Mouse (Mus musculus): ENCODE data around the gene Gm17018.

The Gm17018 gene

DNA sequence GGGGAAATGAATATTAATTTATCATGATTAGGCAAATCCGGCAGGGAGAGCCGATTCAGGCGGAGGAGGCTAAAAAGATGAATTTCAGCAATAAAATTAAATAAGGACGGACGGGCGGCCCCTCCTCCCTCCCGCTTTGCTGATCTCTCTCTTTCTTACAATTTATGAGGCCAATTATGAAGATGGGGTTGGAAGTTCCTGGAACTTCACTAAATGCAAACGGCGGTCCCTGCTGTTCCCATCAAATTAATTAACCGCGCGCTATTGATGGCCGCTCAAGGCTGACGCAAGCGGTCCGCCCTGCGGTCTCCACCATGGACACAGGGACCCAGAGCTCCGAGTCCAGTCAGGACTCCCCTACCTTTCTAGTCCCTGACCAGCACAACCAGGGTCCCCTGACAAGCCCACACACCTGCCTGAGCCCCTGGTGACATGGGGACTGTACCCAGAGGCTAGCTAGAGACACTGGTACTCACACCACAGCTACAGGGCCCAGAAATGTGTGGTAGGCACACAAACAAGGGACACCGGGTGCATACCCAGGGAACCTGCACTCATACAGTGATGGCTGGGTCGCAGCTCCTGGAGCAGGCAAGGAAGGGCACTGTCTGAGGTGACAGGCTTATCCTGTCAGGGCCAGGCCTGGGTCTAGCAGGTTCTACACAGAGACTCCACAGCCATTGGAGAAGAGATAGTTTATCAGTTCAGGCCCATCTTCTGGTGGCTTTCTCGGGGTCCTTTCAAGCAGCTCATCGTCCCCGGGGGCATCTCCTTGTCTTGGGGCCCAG is 11.1 kb upstream of the Gm17018 start:
- DNase-seq (ENCODE audit: low spot score in 2 of 2): no peak

DNA sequence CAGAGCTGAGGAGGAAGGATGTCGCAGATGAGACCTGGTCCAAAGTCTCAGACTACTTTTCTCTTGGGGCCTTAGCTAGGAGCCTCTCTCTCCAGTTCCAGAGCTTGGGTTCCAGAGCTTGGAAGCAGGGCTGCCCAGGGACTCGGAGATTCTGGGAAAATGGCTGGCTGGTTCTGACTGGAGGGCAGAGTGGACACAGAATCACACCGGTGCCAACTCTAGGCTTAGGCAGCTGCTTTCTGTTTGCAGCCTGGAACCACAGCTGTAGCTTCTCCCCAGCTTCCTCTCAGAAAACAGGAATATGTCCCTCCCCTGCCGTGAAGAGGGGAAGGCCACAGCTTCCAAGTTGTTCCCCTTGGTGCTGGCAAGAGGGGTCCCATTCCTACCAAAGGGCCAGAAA is 10.5 kb upstream of the Gm17018 start:
- DNase-seq (ENCODE audit: low spot score in 2 of 2): no peak

DNA sequence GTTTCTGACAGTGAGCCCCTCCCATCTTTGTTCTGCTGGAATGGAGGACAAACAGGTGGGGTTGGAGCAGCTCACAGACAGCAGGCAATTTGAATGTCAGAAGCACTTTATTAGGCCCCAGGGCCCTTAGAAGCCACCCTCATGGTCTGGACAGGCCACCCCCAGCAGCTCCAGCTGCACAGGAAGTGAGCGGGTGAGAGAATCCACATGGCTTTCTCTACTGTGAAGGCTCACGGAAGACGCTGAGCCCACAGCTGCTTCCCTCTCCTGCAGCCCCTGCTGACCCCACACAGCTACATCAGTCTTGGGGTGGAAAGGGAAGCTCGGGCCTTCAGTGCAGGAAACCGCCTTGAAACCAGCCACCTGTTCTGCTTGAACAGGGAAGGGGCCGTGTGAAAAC is 8.2 kb upstream of the Gm17018 start:
- no peak for DNase-seq (ENCODE audit: low spot score in 2 of 2)

GRCm38 (mm10) chr19:45554136-45554535 is 6.3 kb upstream of the Gm17018 start:
- DNase-seq (ENCODE audit: low spot score in 2 of 2): no peak

DNA sequence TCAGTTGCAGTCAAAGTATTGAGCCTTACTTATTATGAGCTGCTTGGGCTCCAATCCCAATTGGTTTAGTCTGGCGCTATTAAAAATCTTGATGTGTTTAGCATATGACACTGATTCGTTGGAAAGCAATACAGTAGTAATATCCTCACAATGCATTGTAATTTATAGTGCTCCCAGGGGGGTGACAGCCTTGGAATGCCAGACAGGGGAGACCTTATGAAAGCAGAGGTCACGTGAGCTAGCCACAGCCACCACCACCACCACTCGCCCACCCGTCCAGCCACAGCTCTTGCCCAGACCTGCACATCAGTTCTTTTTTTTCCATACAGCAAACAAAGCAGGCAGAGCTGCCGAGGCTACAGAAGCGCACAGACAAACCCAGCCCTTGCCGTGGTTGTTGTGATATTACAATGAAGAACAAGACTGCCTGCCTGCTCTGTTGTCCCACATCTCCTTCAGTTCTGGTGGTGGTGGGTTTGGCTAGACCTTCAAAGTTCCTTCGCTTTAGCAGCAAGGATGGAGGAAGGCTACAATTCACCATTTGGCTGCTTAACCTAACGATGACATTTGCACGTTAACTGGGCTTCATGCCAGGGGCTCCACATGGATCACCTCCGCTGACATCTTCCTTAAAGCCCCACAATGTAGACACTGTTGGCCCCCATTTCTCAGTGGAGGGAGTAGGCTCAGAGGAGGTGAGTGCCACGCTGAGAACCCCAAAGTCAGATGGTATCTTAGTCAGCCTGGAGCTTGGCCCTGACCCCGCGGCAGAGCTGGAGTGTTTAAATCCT is 5.7 kb downstream of the Gm17018 start:
- DNase-seq (ENCODE audit: low spot score in 2 of 2): no peak

- DNase-seq (ENCODE audit: low spot score in 2 of 2): no peak
Measured at GRCm38 (mm10) chr19:45567367-45567766, 7.0 kb downstream of the Gm17018 start.

DNA sequence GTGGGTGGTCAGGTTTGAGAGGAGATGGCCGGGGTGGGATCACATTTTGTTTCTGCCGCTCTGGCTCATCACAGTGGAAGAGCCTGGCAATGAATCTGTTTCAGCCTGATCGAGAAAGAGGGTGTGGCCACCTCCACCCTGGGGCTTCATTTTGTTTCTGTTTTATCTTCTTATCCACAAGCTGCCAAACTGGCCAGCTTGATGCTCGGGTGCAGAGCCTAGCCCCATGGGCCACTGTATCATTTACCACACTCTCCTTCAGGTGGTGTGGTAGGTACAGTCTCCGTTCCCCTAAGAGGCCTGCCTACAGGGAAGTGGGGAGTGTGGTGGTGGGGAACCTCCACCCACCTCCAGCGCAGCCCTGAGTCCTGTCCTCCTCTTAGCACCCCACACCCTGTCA is 12.6 kb downstream of the Gm17018 start:
- no peak for DNase-seq (ENCODE audit: low spot score in 2 of 2)

DNA sequence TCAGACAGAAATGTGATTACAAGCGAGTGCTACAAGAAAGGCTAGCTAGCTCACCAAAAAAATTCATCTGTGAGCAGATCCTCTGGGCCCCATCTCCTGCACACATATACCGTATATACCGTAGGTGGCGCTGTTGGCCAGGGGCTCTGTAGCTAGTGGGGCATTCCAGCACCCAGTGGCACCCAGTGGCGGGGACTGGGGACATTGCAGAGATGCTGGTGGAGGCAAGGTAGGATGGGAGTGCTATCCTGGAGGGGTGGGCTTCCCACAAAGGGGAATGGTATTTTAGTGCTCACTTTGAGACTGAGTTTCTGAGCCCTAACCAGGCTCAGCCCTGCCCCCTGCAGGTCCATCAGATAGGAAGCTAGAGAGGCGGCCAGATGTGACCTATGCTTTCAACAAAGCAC is 13.4 kb downstream of the Gm17018 start:
- peak; percentile 80 to 84 for DNase-seq (ENCODE audit: low spot score in 2 of 2)

- DNase-seq (ENCODE audit: low spot score in 2 of 2): no peak
Measured at GRCm38 (mm10) chr19:45574339-45574898, 14.0 kb downstream of the Gm17018 start.

DNA sequence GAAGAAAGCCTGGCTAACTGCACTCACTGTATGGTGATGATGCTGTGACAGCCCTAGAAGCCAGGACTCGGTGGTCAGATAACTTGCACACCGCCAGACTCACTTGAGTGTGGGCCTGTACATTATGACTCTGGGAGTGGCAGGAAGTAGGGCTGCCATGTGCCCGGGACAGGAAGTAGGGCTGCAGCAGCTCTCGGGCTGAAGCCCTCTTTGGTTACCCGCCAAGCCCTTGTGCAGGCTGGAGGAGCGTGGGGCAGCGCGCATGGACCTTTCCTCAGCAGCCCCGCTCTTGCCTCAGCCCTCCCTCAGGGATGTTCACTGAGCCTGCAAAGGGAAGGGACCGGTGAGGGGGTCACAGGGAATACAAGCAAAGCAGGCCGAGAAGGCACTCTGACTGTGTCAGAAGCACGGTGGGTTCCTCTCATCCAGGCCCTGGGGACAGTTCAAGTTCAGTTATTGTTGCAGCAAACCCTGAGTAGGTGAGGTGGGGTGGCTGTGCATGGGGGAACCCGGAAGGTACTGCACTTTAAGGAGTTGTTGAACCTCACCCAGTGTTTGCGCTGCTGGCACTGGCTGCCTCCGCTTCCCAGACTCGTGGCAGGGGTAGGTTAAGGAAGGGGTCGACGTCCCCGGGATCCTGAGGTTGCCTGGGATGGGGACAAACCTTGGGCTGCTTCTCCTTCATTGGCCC is 14.7 kb downstream of the Gm17018 start:
- peak; percentile 46 to 49 for DNase-seq (ENCODE audit: low spot score in 2 of 2)

DNA sequence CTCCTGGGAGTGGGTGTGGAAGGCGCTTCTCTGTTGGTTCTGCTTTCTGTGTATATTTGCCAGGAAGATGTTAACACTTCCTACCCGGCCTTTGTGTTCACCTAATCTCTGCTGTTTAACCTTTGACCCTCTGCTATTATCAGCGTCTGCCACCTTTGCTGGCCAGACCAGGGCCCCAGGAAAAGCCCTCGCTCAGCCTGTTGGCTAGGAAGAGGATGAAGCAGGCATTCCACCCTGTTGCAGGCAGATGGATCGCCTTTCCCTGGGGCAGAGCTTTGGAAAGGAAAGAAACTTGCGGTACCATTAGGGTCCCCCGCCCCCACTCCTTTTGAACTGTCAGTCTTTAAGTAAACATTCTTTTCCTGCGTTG is 15.2 kb downstream of the Gm17018 start:
- DNase-seq (ENCODE audit: low spot score in 2 of 2): no peak

DNA sequence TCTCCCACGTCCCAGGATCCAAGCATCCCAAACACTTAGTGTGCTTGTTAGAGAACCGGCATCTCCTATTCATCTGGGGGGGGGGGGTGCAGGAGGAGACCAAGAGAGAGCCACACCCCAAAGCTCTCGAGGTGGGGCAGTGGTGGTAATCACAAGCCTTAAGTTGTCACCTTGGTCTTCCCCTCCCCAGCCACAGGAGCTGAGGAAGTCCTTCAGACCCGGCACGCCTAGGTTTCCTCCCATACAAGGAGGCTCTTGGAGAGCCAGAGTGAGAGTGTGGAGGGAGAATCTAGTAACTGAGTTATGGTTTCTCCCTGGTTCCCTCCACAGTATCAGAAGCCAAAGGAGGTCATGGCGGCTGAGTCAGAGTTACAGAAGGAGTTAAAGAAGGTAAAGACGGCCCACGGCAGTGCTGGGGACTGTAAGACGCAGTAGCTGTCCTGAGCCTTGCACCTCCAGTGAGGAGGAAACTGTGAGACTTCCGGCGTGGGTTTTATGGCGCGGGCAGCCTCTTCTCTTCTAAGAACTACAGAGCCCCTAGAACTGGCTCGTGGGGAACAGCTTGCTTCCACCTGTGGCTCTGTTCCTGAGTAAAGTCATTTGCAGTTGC is 16.8 kb downstream of the Gm17018 start:
- DNase-seq (ENCODE audit: low spot score in 2 of 2): peak; percentile 39 to 62

DNA sequence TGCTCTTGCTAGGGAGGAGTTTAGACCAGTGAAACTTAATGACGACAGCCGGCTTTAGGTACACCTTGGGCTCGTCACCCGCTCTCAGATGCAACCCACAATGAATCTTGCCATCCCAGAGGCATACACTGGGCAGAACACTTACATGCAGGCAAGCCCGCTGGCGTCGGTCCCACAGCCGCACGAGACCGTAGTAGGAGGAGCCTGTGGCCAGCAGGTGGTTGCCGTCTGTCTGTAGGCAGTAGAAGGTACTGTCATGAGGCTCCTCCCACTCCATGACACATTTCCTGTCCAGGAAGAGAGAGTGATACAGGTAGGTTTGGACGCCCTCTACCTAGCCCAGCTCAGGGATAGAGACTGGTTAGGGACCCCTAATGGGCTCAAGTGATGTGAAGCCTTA is 18.6 kb downstream of the Gm17018 start:
- DNase-seq (ENCODE audit: low spot score in 2 of 2): peak; percentile 44 to 66

DNA sequence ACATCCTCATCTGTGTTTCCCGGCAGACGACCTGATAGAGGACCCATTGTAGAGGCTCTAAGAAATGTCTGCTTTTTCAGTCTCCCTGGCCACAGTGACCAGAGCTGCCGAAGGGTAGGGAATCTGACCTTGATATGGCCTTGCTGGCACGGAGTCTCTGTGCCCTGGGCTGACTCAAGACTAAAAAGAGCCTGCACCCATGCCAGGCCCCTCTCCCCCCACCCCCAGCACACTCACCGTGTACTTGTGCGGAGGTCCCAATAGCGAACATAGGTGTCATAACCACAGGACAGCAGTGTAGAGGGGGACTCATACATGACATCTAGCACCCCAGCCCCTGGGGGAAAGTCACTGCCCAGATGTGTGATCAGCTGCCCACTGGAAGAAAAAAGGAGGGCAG is 19.0 kb downstream of the Gm17018 start:
- DNase-seq (ENCODE audit: low spot score in 2 of 2): peak in 1 of 2 experiments; percentile 43

GRCm38 (mm10) chr19:45580235-45580634 is 19.8 kb downstream of the Gm17018 start:
- no peak for DNase-seq (ENCODE audit: low spot score in 2 of 2)

GRCm38 (mm10) chr19:45581257-45581656 is 20.8 kb downstream of the Gm17018 start:
- DNase-seq (ENCODE audit: low spot score in 2 of 2): peak; percentile 28 to 46

GRCm38 (mm10) chr19:45582161-45582560 is 21.7 kb downstream of the Gm17018 start:
- no peak for DNase-seq (ENCODE audit: low spot score in 2 of 2)

DNA sequence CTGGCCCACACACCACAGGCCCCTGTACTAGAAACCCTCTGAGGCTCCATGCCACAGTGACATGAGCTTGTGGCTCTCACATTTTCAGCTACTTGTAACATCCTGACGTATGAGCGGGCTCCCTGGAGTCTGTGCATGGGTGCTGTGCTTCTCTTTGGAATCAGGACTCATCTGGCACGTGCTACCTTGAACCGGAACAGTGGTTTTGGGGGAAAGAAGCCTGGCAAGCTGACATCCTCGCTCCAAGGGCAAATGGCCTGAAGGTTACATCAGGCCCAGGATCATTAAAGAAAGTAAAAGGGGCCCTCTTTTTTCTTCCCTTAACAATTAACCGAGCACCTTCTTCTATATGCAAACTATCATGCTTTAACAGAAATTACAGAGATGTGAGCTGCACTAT is 22.7 kb downstream of the Gm17018 start:
- no peak for DNase-seq (ENCODE audit: low spot score in 2 of 2)

DNA sequence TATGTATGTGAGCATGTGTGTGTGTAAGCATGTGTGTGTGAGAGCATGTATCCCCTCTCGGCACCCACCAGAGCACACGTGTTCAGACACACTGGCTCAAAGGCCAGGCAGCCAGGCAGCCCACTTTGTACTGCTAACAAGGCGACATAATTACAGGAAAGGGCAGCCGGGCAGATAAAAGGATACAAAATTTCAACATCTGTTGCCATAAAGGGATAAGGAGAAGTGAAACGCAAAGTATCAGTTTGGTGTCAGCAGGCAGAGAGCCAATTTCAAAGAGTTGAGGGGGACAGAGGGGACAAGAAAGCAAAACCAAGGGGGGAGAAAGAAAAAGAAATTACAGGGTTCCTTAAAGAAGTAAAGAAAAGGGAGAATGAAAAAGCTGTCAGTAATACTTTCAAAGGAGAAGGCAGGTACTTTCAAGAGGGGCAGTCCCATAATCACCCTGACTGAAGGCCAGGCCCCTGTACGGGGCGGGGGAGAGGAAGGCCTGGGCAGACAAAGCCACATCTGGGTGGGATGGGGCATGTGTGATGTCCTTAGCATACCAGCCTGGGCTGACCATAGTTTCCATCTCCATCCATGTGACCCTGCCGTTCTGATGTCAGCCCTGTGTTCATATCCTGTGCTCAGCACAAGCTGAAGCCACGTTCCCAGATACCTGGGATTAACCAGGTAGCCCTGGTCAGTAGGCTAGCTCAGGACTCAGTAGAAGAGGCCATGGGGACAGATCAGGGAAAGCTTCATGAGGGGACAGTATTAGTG is 24.6 kb downstream of the Gm17018 start:
- DNase-seq (ENCODE audit: low spot score in 2 of 2): no peak

DNA sequence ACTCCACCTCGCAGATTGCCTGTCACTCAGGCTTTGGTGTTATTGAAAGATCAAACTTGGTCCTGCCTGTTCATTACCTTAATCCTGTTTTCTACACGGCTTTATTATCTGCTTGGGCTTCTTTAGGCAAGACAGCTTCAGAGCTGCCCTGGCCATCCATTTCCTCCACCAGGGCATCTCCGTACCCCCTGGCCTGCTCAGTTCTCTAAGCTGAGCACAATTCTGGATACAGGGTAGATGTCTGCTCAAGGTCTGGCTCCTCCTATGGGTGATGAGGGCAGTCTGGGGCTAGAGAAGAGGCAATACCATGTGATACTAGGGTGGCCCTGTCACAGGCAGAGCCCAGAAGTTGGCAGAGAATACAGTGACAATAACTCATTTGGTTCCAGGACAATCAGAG is 26.4 kb downstream of the Gm17018 start:
- no peak for DNase-seq (ENCODE audit: low spot score in 2 of 2)
